In genomic region chr19:12489675-12490570, GRCm38 (mm10) we compare ENCODE assay signal across 11 mouse cellular contexts. TPM values are rescaled to one million over a fixed set of nuclear protein-coding genes. Genes with fewer than 3 reads are reported as not detected.
A peak's percentile ranks its signal among the peaks of the same experiment; 100 is the strongest.
DNase-seq lines count a peak whose midpoint lies in the region; ATAC-seq and TF ChIP-seq lines count a peak whose summit lies in the region.
"Had no signal": no experiment of that assay in that cellular context is flagged by ENCODE, and none has a peak within 500 bp of the region (broad histone marks: within the 10 kb centered on the region; RNA-seq: fewer than 3 reads in every experiment).

No protein-coding gene starts in this region.

- peaks cover 25% of the 10 kb centered on the region for H3K4me1 ChIP-seq in lung, embryonic 14.5 days (ENCODE audit: insufficient read depth)
- peaks cover 25% of the 10 kb centered on the region for H3K4me1 ChIP-seq in hindbrain, embryonic 11.5 days (replicated peaks; ENCODE audit: control insufficient read depth, insufficient read depth, low read length)
- peaks cover 88% of the 10 kb centered on the region for H3K4me1 ChIP-seq in midbrain, embryonic 10.5 days

- no peaks in the 10 kb centered on the region for H3K27me3 ChIP-seq in lung, embryonic 14.5 days (ENCODE audit: insufficient read depth, low read length)
- H3K27me3 ChIP-seq in hindbrain, embryonic 11.5 days (ENCODE audit: control insufficient read depth, insufficient read depth, low read length): no peaks in the 10 kb centered on the region
- H3K27me3 ChIP-seq in midbrain, embryonic 10.5 days (ENCODE audit: low read depth, poor library complexity, severe bottlenecking): no peaks in the 10 kb centered on the region

- H3K36me3 ChIP-seq in lung, embryonic 14.5 days (ENCODE audit: insufficient read depth): peaks cover 34% of the 10 kb centered on the region
- H3K36me3 ChIP-seq in hindbrain, embryonic 11.5 days (ENCODE audit: control insufficient read depth, insufficient read depth, low read length): peaks cover 7% of the 10 kb centered on the region
- H3K36me3 ChIP-seq in midbrain, embryonic 10.5 days: peaks cover 67% of the 10 kb centered on the region

- intact Hi-C loops in left cerebral cortex, postnatal 14 days (cut with DNase I): no loop called here

- H3K9me3 ChIP-seq in lung, embryonic 14.5 days (ENCODE audit: low read depth, low read length): no peaks in the 10 kb centered on the region
- no peaks in the 10 kb centered on the region for H3K9me3 ChIP-seq in hindbrain, embryonic 11.5 days (ENCODE audit: control insufficient read depth, low read length)
- no peaks in the 10 kb centered on the region for H3K9me3 ChIP-seq in midbrain, embryonic 10.5 days (replicated peaks)

- no peak for TF ChIP-seq CTCF in lung, embryonic 14.5 days (IDR thresholded peaks at IDR 0.05; ENCODE audit: low read depth)

- 72% methylated on average over 11 of the region's 11 CpGs for WGBS in lung, embryonic 14.5 days
- 30% methylated on average over 11 of the region's 11 CpGs for WGBS in hindbrain, embryonic 11.5 days
- 36% methylated on average over 11 of the region's 11 CpGs for WGBS in midbrain, embryonic 10.5 days

- H3K4me2 ChIP-seq in lung, embryonic 14.5 days: peak overlapping the region; percentile 7; the same call in 1 of the 2 replicates
- H3K4me2 ChIP-seq in hindbrain, embryonic 11.5 days (replicated peaks; ENCODE audit: low read depth, low read length): peak overlapping the region; percentile 15; the same call in 1 of the 2 replicates

- no peak overlapping the region for H3K9ac ChIP-seq in lung, embryonic 14.5 days
- peak overlapping the region; percentile 24; the same call in 1 of the 2 replicates for H3K9ac ChIP-seq in hindbrain, embryonic 11.5 days (ENCODE audit: low read depth, low read length)

- ATAC-seq in lung, embryonic 14.5 days (ENCODE audit: insufficient read depth): no peak
- ATAC-seq in hindbrain, embryonic 11.5 days (ENCODE audit: low FRiP score): peak; percentile 71
- ATAC-seq in cerebellum, adult (ENCODE audit: insufficient number of reproducible peaks, low FRiP score, low TSS enrichment): no peak

- H3K4me3 ChIP-seq in lung, embryonic 14.5 days (ENCODE audit: low read depth, low read length): no peak overlapping the region
- H3K4me3 ChIP-seq in hindbrain, embryonic 11.5 days (ENCODE audit: low read depth, low read length): no peak overlapping the region
- peak overlapping the region; percentile 44 for H3K4me3 ChIP-seq in midbrain, embryonic 10.5 days

- H3K27ac ChIP-seq in lung, embryonic 14.5 days (ENCODE audit: low read depth): peak overlapping the region; percentile 90
- peak overlapping the region; percentile 94 for H3K27ac ChIP-seq in hindbrain, embryonic 11.5 days (ENCODE audit: low read depth, low read length)
- H3K27ac ChIP-seq in midbrain, embryonic 10.5 days (replicated peaks): peak overlapping the region; percentile 93

- DNase-seq in lung, embryonic 14.5 days: no peak
- no peak for DNase-seq in lung, adult 18-20 months
- peak; percentile 63 for DNase-seq in hindbrain, embryonic 11.5 days (ENCODE audit: low spot score)
- DNase-seq in midbrain, embryonic 10.5 days (ENCODE audit: low spot score): no peak
- DNase-seq in testis, postnatal 10 days (ENCODE audit: low spot score): peak; percentile 30
- DNase-seq in left cerebral cortex, postnatal 14 days (ENCODE audit: low spot score in 2 of 2): no peak
- DNase-seq: cerebellum, adult 11 months; gastrocnemius, postnatal 14 days; lung, adult 2 months; right cerebral cortex, postnatal 14 days had no signal

RNA-seq across cellular contexts. Expression of gene Dtx4, which starts 11.3 kb away (rescaled TPM):
- 17.2 and 17.7 TPM in 2 replicates for polyA plus RNA-seq in lung, embryonic 14.5 days (2014; fragmentation: Nextera tagmentation; extraction: Ambion mirVana)
- polyA plus RNA-seq in hindbrain, embryonic 11.5 days (2014; fragmentation: Nextera tagmentation; extraction: Ambion mirVana): 55.4 and 66.1 TPM in 2 replicates
- polyA plus RNA-seq in midbrain, embryonic 10.5 days (2016; fragmentation: Nextera tagmentation; extraction: Ambion mirVana): 54.9 and 59.2 TPM in 2 replicates
- 10 to 100 TPM; 46.5 to 52.1 TPM for total RNA-seq in left cerebral cortex, postnatal 14 days (2021)

RNA-seq across cellular contexts. Expression of gene Mpeg1, which starts 29.3 kb away (rescaled TPM):
- 0.63 and 0.76 TPM in 2 replicates for polyA plus RNA-seq in lung, embryonic 14.5 days (2014; fragmentation: Nextera tagmentation; extraction: Ambion mirVana)
- polyA plus RNA-seq in hindbrain, embryonic 11.5 days (2014; fragmentation: Nextera tagmentation; extraction: Ambion mirVana): 0.60 and 1.0 TPM in 2 replicates
- polyA plus RNA-seq in midbrain, embryonic 10.5 days (2016; fragmentation: Nextera tagmentation; extraction: Ambion mirVana): 0.19 and 0.40 TPM in 2 replicates
- 1 to 10 TPM; 5.0 to 6.2 TPM for total RNA-seq in left cerebral cortex, postnatal 14 days (2021)

RNA-seq across cellular contexts. Expression of gene Fam111a, which starts 55.6 kb away (rescaled TPM):
- 34.9 and 37.9 TPM in 2 replicates for polyA plus RNA-seq in lung, embryonic 14.5 days (2014; fragmentation: Nextera tagmentation; extraction: Ambion mirVana)
- polyA plus RNA-seq in hindbrain, embryonic 11.5 days (2014; fragmentation: Nextera tagmentation; extraction: Ambion mirVana): 22.1 and 26.3 TPM in 2 replicates
- 20.9 and 21.0 TPM in 2 replicates for polyA plus RNA-seq in midbrain, embryonic 10.5 days (2016; fragmentation: Nextera tagmentation; extraction: Ambion mirVana)
- total RNA-seq in left cerebral cortex, postnatal 14 days (2021): 1 to 10 TPM; 1.9 to 2.7 TPM

Comparison
In these comparisons a context has a peak if more than half of its experiments do, and no peak if none do; other contexts are left out.
1. DNase-seq: peak in hindbrain, embryonic 11.5 days (single experiment) and testis, postnatal 10 days (single experiment); none in lung, embryonic 14.5 days (single experiment), lung, adult 18-20 months (0 of 2), midbrain, embryonic 10.5 days (single experiment) and left cerebral cortex, postnatal 14 days (0 of 2).
2. Peak in every context shown above with its lines, with median percentiles within 50 percentile points of each other: H3K27ac ChIP-seq.